Mouse (Mus musculus) G1E (cell line): Measurements from ENCODE around the gene Polr3b.

Experiments
- CTCF ChIP-seq: IDR thresholded peaks from 2 replicates; pipeline ENCODE4 v1.5.1; 2012; ENCODE audit warnings: low read depth, low read length, inconsistent platforms, mixed read lengths
- GATA1 ChIP-seq: IDR thresholded peaks from 2 replicates; pipeline ENCODE4 v1.6.1; 2012; ENCODE audit warnings: borderline replicate concordance, low read length, inconsistent platforms, mixed read lengths
- TAL1 ChIP-seq: conservative IDR thresholded peaks from 2 replicates; pipeline ENCODE4 v1.6.1; 2012; ENCODE audit warnings: low read depth, low read length, inconsistent platforms, mixed read lengths

GRCm38 (mm10) chr10:84690818-84691217 lies 68.7 kb downstream of the Polr3b start:
- TF ChIP-seq CTCF (no peak), GATA1 (no peak), TAL1 (no peak)
